Mouse (Mus musculus) adrenal gland, postnatal 36 days (tissue): ENCODE results near the gene Adam11. TPM values are rescaled to one million over a fixed set of nuclear protein-coding genes. Genes with fewer than 3 reads are reported as not detected.

Experiments
- DNase-seq, 2 experiments: peaks; one replicate each; pipeline ENCODE4 v3.0.0; 2021; ENCODE audit warnings: mixed read lengths in 1 of 2
- total RNA-seq, 2 experiments: library from RNA; stranded (reverse); gene quantifications; 2 replicates each; pipeline ENCODE4 v1.2.3; 2021

Adam11 gene
- total RNA-seq, 2 experiments from 2014 or later: 2.7 to 3.4 TPM

DNA sequence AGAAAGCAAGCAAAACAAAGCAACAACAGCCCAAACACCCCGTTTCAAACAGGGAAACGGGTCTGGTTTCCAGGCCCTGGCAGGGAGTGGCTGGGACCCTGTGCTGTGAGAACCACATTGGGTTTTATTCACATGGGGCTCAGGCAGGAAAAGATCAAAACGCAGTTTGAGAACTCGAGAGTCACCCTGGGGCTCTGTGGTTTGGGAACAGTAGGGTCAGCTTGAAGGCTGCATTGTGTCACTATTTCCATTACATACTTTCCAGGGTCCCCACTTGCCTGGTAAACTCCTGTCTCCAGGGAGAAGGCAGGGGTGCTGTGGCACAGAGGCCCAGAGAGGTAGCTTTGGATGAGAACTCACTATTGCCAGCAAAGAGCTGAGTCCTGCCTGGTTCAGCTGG is 65.9 kb downstream of the Adam11 start:
- no peak for DNase-seq

Other genes with a start within 250 kb of the Adam11 start
- 10 to 100 TPM; 25.9 to 31.1 TPM for gene Gpatch8, start 205.0 kb upstream of the Adam11 start, total RNA-seq
- under 1 TPM in 1 of 2 experiments, not detected in 1; 0.69 TPM for gene Gm11627, start 182.0 kb upstream of the Adam11 start, total RNA-seq
- gene Fzd2, start 157.0 kb upstream of the Adam11 start, total RNA-seq: 1 to 10 TPM; 3.1 to 4.2 TPM
- gene Meioc, start 97.7 kb upstream of the Adam11 start, total RNA-seq: not detected
- 10 to 100 TPM; 29.2 to 29.5 TPM for gene Ccdc43, start 63.7 kb upstream of the Adam11 start, total RNA-seq
- gene Gjc1, start 58.3 kb downstream of the Adam11 start, total RNA-seq: 10 to 100 TPM; 13.6 to 21.6 TPM
- gene Higd1b, start 74.4 kb downstream of the Adam11 start, total RNA-seq: 1 to 10 TPM; 1.7 to 2.6 TPM
- 10 to 100 TPM; 79.9 to 87.2 TPM for gene Eftud2, start 119.5 kb downstream of the Adam11 start, total RNA-seq
- gene Ccdc103, start 119.8 kb downstream of the Adam11 start, total RNA-seq: under 1 TPM; 0.30 to 0.76 TPM
- not detected for gene Fam187a, start 123.7 kb downstream of the Adam11 start, total RNA-seq
- under 1 TPM; 0.10 to 0.66 TPM for gene Gfap, start 139.5 kb downstream of the Adam11 start, total RNA-seq
- gene Kif18b, start 163.7 kb downstream of the Adam11 start, total RNA-seq: 1 to 10 TPM; 1.8 to 2.1 TPM
- gene C1ql1, start 185.2 kb downstream of the Adam11 start, total RNA-seq: 10 to 100 TPM; 32.8 to 40.4 TPM